Comparison of ENCODE assay signal across 10 mouse cellular contexts in the genomic region with DNA sequence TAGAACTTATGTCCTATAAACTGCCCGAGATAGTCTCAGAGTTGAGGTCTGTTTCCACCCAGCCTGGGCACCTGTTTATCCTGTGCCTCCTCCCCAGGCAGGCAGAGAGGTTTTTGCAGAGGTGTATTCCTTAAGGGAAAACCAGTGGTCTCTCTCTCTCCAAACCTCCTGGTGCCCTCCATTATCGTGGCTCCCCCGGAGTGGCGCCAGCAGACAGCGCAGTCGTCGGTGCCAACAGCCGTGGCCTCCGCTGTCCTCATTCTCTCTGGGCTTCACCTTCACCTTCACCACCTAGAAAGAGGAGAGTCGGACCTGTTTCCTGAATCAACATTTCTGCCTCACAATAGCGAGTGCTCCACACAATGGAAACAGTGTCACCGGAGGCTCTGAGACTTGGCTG. TPM values are rescaled to one million over a fixed set of nuclear protein-coding genes. Genes with fewer than 3 reads are reported as not detected.
DNase-seq lines count a peak whose midpoint lies in the region; ATAC-seq lines count a peak whose summit lies in the region.
"Had no signal": no experiment of that assay in that cellular context is flagged by ENCODE, and none has a peak within 500 bp of the region (broad histone marks: within the 10 kb centered on the region; RNA-seq: fewer than 3 reads in every experiment).

No protein-coding gene starts in this region.

- H3K27ac ChIP-seq in brown adipose tissue, adult 24 weeks (replicated peaks; ENCODE audit: low read depth, low read length), result no peak overlapping the region
- peak overlapping the region; percentile 32; the same call in 1 of the 2 replicates for H3K27ac ChIP-seq in midbrain, embryonic 14.5 days (replicated peaks; ENCODE audit: low read depth, low read length)

- DNase-seq in heart, adult 11 months, result peak; percentile 94
- no peak for DNase-seq in heart, adult 8-10 months (ENCODE audit: low spot score)
- peak; percentile 26 for DNase-seq in heart, postnatal 4 days
- DNase-seq in midbrain, embryonic 14.5 days, result no peak
- DNase-seq in right cerebral cortex, adult 2 months (ENCODE audit: low spot score in 2 of 2), result no peak
- no peak for DNase-seq in embryo, embryonic 10 days (ENCODE audit: low spot score)
- DNase-seq: cerebellum, postnatal 14 days; gastrocnemius, postnatal 25 days had no signal

- H3K27me3 ChIP-seq in midbrain, embryonic 14.5 days (ENCODE audit: control insufficient read depth, insufficient read depth, low read length), result no peaks in the 10 kb centered on the region

- no peaks in the 10 kb centered on the region for H3K9me3 ChIP-seq in midbrain, embryonic 14.5 days (ENCODE audit: control insufficient read depth, low read length)

- 0 out of 2 replicates have a peak, but pooled peaks cover 3% of the 10 kb centered on the region for H3K36me3 ChIP-seq in midbrain, embryonic 14.5 days (ENCODE audit: control insufficient read depth, insufficient read depth, low read length)

- H3K4me1 ChIP-seq in brown adipose tissue, adult 24 weeks (ENCODE audit: control insufficient read depth, insufficient read depth, insufficient read length, low read length), result peaks cover 25% of the 10 kb centered on the region
- H3K4me1 ChIP-seq in midbrain, embryonic 14.5 days (ENCODE audit: control insufficient read depth, insufficient read depth, low read length), result peaks cover 39% of the 10 kb centered on the region

- H3K4me2 ChIP-seq in midbrain, embryonic 14.5 days (ENCODE audit: low read length), result peak overlapping the region; percentile 93

- 0 out of 2 replicates have a peak overlapping the region, but pooled peaks have one; percentile 0 for H3K4me3 ChIP-seq in brown adipose tissue, adult 24 weeks (ENCODE audit: insufficient read depth, low read depth, low read length)
- peak overlapping the region; percentile 86 for H3K4me3 ChIP-seq in midbrain, embryonic 14.5 days (replicated peaks; ENCODE audit: low read depth, low read length)

- no peak for ATAC-seq in midbrain, embryonic 14.5 days (ENCODE audit: low FRiP score, low TSS enrichment)
- ATAC-seq in inflammation-experienced regulatory T-cells, adult 6 months, result no peak

- WGBS in midbrain, embryonic 14.5 days, result 77% methylated on average over 12 of the region's 12 CpGs

- H3K9ac ChIP-seq in midbrain, embryonic 14.5 days (replicated peaks; ENCODE audit: low read length), result peak overlapping the region; percentile 98

RNA-seq across cellular contexts. Expression of gene Gramd4, which starts 3.1 kb away (rescaled TPM):
- 10 to 100 TPM; 26.1 to 31.8 (median 27.3) TPM for total RNA-seq in heart, adult 8-10 months (2022)
- polyA plus RNA-seq in brown adipose tissue, adult 24 weeks (2012; ENCODE audit: insufficient read depth, insufficient read length, missing spikeins), result 12.1 and 13.5 TPM in 2 replicates
- 10 to 100 TPM; 30.1 to 33.6 TPM for total RNA-seq in heart, postnatal 4 days (2021)
- 29.5 and 31.0 TPM in 2 replicates for polyA plus RNA-seq in midbrain, embryonic 14.5 days (2014; fragmentation: Nextera tagmentation; extraction: Ambion mirVana)
- 10 to 100 TPM; 13.4 to 26.0 (median 22.9) TPM for polyA plus RNA-seq in inflammation-experienced regulatory T-cells, adult 6 months (2017; shearing (Covaris generic))

RNA-seq across cellular contexts. Expression of gene Celsr1, which starts 27.0 kb away (rescaled TPM):
- 1 to 10 TPM; 3.2 to 7.3 (median 4.5) TPM for total RNA-seq in heart, adult 8-10 months (2022)
- 0.20 TPM in 1 of 2 replicates, not detected in the other for polyA plus RNA-seq in brown adipose tissue, adult 24 weeks (2012; ENCODE audit: insufficient read depth, insufficient read length, missing spikeins)
- 10 to 100 TPM; 20.0 to 21.3 TPM for total RNA-seq in heart, postnatal 4 days (2021)
- 2.9 and 3.5 TPM in 2 replicates for polyA plus RNA-seq in midbrain, embryonic 14.5 days (2014; fragmentation: Nextera tagmentation; extraction: Ambion mirVana)
- polyA plus RNA-seq in inflammation-experienced regulatory T-cells, adult 6 months (2017; shearing (Covaris generic)), result 1 to 10 TPM; 4.4 to 5.0 (median 4.7) TPM

Comparison
In these comparisons a context has a peak if more than half of its experiments do, and no peak if none do; other contexts are left out.
1. DNase-seq: peak in heart, adult 11 months (single experiment) and heart, postnatal 4 days (single experiment); none in heart, adult 8-10 months (single experiment), midbrain, embryonic 14.5 days (single experiment), right cerebral cortex, adult 2 months (0 of 2) and embryo, embryonic 10 days (single experiment).